Mouse (Mus musculus) ovary, postnatal 14 days (tissue): ENCODE results near the gene Ap1s1.

Experiments used
- DNase-seq: peaks from one replicate; pipeline ENCODE4 v3.0.0; 2022; ENCODE audit warnings: low spot score

Gene Ap1s1

GRCm38 (mm10) chr5:137065454-137065853, 19.5 kb upstream of the Ap1s1 start:
- DNase-seq, result no peak

- no peak for DNase-seq
Observed at GRCm38 (mm10) chr5:137062601-137063000, 16.7 kb upstream of the Ap1s1 start.

GRCm38 (mm10) chr5:137061809-137062481, 16.0 kb upstream of the Ap1s1 start:
- DNase-seq, result no peak

GRCm38 (mm10) chr5:137054873-137055272, 8.9 kb upstream of the Ap1s1 start:
- no peak for DNase-seq

- no peak for DNase-seq
Observed at GRCm38 (mm10) chr5:137054299-137054698, 8.4 kb upstream of the Ap1s1 start.

GRCm38 (mm10) chr5:137051914-137052505, 6.1 kb upstream of the Ap1s1 start:
- DNase-seq, result no peak

GRCm38 (mm10) chr5:137051125-137051524, 5.2 kb upstream of the Ap1s1 start:
- DNase-seq, result no peak

GRCm38 (mm10) chr5:137046991-137047390, 1.1 kb upstream of the Ap1s1 start:
- DNase-seq, result no peak

GRCm38 (mm10) chr5:137046324-137046718, 386 bp upstream of the Ap1s1 start:
- DNase-seq, result no peak

GRCm38 (mm10) chr5:137043997-137044396, 1.9 kb downstream of the Ap1s1 start:
- no peak for DNase-seq

- DNase-seq, result no peak
Observed at GRCm38 (mm10) chr5:137041442-137041841, 4.5 kb downstream of the Ap1s1 start.

- DNase-seq, result no peak
Observed at GRCm38 (mm10) chr5:137039453-137039852, 6.5 kb downstream of the Ap1s1 start.

- no peak for DNase-seq
Observed at GRCm38 (mm10) chr5:137036211-137036610, 9.7 kb downstream of the Ap1s1 start.

GRCm38 (mm10) chr5:137032641-137033074, 13.3 kb downstream of the Ap1s1 start:
- DNase-seq, result peak; percentile 78

- no peak for DNase-seq
Observed at GRCm38 (mm10) chr5:137032033-137032421, 13.9 kb downstream of the Ap1s1 start.

- peak; percentile 24 for DNase-seq
Observed at GRCm38 (mm10) chr5:137031076-137032032, 14.6 kb downstream of the Ap1s1 start.

GRCm38 (mm10) chr5:137030416-137030810, 15.5 kb downstream of the Ap1s1 start:
- DNase-seq, result no peak

- peak; percentile 97 for DNase-seq
Observed at GRCm38 (mm10) chr5:137029643-137030415, 16.1 kb downstream of the Ap1s1 start.

- DNase-seq, result no peak
Observed at GRCm38 (mm10) chr5:137029273-137029585, 16.7 kb downstream of the Ap1s1 start.

- DNase-seq, result no peak
Observed at GRCm38 (mm10) chr5:137028561-137029272, 17.2 kb downstream of the Ap1s1 start.

- no peak for DNase-seq
Observed at GRCm38 (mm10) chr5:137026092-137026491, 19.8 kb downstream of the Ap1s1 start, which contains the start of gene Vgf. TSS of gene Vgf (plus strand) at chr5:137026392.
